Mouse (Mus musculus) neural tube, embryonic 15.5 days (tissue): Measurements from ENCODE around the gene Fbxl2. TPM values are rescaled to one million over a fixed set of nuclear protein-coding genes. Genes with fewer than 3 reads are reported as not detected.

ENCODE experiments used
- ATAC-seq: fragments of 200-750 bp; cut with Nextera tagmentation; 2 replicates; pipeline ENCODE4 v1.8.0; 2017; ENCODE audit warnings: mild to moderate bottlenecking, moderate TSS enrichment, moderate library complexity; ENCODE audit not compliant: low FRiP score
- H3K27ac ChIP-seq: fragments of 300-500 bp; sonication (generic); replicated peaks from 2 replicates; pipeline ENCODE4 v1.5.1; 2015; ENCODE audit warnings: mild to moderate bottlenecking, inconsistent platforms
- H3K27me3 ChIP-seq: fragments of 300-500 bp; sonication (generic); replicated peaks from 2 replicates; pipeline ENCODE4 v1.6.1; 2015; ENCODE audit warnings: inconsistent platforms
- H3K36me3 ChIP-seq: fragments of 300-500 bp; sonication (generic); 2 replicates; pipeline ENCODE4 v1.6.1; 2015; ENCODE audit warnings: inconsistent platforms
- H3K4me1 ChIP-seq: fragments of 300-500 bp; sonication (generic); 2 replicates; pipeline ENCODE4 v1.6.1; 2015; ENCODE audit warnings: inconsistent platforms
- H3K4me2 ChIP-seq: fragments of 300-500 bp; sonication (generic); 2 replicates; pipeline ENCODE4 v1.6.1; 2015; ENCODE audit warnings: inconsistent platforms, mild to moderate bottlenecking, moderate library complexity
- H3K4me3 ChIP-seq: fragments of 300-500 bp; sonication (generic); replicated peaks from 2 replicates; pipeline ENCODE4 v1.5.1; 2015; ENCODE audit warnings: mild to moderate bottlenecking, inconsistent platforms
- H3K9ac ChIP-seq: fragments of 300-500 bp; sonication (generic); replicated peaks from 2 replicates; pipeline ENCODE4 v1.6.1; 2015; ENCODE audit warnings: mild to moderate bottlenecking, inconsistent platforms
- H3K9me3 ChIP-seq: fragments of 300-500 bp; sonication (generic); replicated peaks from 2 replicates; pipeline ENCODE4 v1.6.1; 2016; ENCODE audit warnings: inconsistent platforms
- WGBS: fragments of 180-500 bp; shearing (Covaris S2); methylation state at CpG from one replicate; pipeline ENCODE4 v1.1.7; 2015; ENCODE audit warnings: mixed read lengths; 5-methylcytosine and 5-hydroxymethylcytosine counted together
- polyA plus RNA-seq: library from polyadenylated mRNA; unstranded; fragments of >200 nt; fragmentation: Nextera tagmentation; extraction: Ambion mirVana; gene quantifications from 2 replicates; pipeline ENCODE4 v1.2.1, GENCODE M21; 2015

Fbxl2 gene
- polyA plus RNA-seq, 1 experiment from 2014 or later = 28.4 TPM

DNA sequence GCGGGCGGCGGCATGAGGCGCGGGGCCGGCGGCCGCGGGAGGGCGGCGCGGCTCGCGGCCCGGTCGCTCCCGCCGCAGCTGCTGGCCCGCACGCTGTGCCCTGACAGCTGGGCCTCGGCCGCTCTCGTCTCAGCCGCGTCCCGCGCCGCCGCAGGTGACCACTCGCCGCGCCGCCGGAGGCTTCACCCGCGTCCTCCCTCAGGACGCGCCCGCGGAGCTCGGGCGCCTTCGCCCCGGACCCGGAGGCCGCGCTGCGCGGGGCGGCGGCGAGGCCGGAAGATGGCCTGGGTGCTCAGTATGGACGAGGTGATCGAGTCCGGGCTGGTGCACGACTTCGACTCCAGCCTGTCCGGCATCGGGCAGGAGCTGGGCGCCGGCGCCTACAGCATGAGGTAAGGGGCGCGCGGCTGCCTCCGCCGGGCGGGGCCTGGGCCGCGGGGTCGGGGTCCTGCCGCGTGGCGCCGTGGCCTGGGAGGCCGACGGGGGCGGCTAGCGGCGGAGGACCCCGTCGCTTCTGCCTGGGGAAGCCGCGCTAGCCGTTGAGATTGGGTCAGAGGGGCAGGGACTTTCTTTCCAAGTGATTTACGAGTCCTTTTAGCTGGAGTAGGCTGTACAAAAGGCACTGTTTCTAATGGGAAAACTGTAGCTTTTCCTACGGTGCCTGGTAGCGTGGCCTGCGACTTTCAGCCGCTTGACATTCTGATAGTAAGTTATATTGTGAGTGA, 114.5 kb downstream of the Fbxl2 start:
- H3K4me3 ChIP-seq = peak overlapping the region; percentile 93
- peak overlapping the region; percentile 89 for H3K4me2 ChIP-seq
- ATAC-seq = peak; percentile 9; the same call in 1 of the 2 replicates
- peak overlapping the region; percentile 95 for H3K27ac ChIP-seq
- peaks cover 38% of the 10 kb centered on the region for H3K4me1 ChIP-seq
- under 1% methylated on average over 54 of the region's 91 CpGs for WGBS
- no peaks in the 10 kb centered on the region for H3K9me3 ChIP-seq
- no peaks in the 10 kb centered on the region for H3K36me3 ChIP-seq
- H3K9ac ChIP-seq = peak overlapping the region; percentile 93
- H3K27me3 ChIP-seq = no peaks in the 10 kb centered on the region

DNA sequence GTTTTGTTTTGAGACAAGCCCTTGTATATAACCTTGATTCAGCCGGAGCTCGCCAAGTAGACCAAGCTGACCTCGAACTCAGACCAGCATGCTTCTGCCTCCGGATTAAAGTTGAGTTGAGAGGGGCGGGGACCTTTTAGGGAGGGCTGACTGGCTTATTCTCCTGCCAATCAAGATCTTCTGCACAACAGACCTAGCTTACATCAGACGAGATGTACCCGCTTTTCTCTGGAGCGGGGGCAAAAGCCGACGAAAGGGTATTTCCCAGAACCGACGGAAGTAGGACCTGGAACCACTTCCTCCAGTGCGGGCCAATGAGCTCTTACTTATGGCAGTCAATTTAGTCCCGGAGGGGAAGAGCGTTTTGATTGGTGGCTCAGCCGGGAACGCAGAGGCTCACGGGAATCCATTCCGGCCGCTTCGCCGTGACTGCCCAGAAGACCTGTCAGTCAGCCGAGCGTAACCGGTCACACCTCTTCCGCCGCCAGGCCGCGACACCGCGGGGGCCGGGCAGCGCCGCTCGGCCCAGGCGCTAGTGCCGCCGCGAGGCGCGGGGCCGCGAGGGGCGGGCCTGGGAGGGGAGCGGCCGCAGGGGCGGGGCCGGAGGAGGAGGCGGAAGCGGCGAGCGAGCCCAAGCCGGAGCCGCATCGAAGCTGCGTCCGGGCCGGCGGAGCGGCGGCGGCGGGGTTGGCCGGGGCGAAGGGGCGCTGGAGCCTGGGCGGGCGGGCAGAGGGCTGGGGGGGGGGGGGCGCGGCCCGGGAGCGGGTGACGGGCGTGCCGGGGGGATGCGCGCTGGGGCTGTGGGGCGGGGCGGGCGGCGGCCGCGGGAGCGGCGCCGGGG, 115.2 kb downstream of the Fbxl2 start, which contains the start of gene Ubp1:
TSS of gene Ubp1 (plus strand) at position 401 of the 841 bp plus-strand sequence.
- ATAC-seq = peak; percentile 96
- Histone ChIP-seq H3K9me3 (no peaks in the 10 kb centered on the region), H3K36me3 (no peaks in the 10 kb centered on the region), H3K4me1 (peaks cover 36% of the 10 kb centered on the region), H3K4me3 (peak within 1 kb of the TSS; percentile 93), H3K27ac (peak within 1 kb of the TSS; percentile 95), H3K27me3 (no peaks in the 10 kb centered on the region), H3K9ac (peak within 1 kb of the TSS; percentile 93), H3K4me2 (peak within 1 kb of the TSS; percentile 89)
- 1% methylated on average over 71 of the region's 86 CpGs for WGBS

- WGBS = 70% methylated on average over 1 of the region's 1 CpGs
- Histone ChIP-seq H3K9me3 (no peaks in the 10 kb centered on the region), H3K9ac (0 out of 2 replicates have a peak overlapping the region, but pooled peaks have one; percentile 93), H3K4me2 (peak overlapping the region; percentile 66), H3K27ac (peak overlapping the region; percentile 95; the same call in 1 of the 2 replicates), H3K4me3 (peak overlapping the region; percentile 93; the same call in 1 of the 2 replicates), H3K27me3 (no peaks in the 10 kb centered on the region), H3K4me1 (peaks cover 28% of the 10 kb centered on the region), H3K36me3 (peaks cover 5% of the 10 kb centered on the region; the same call in 1 of the 2 replicates)
- no peak for ATAC-seq
Observed at GRCm38 (mm10) chr9:113929676-113930075, 116.3 kb downstream of the Fbxl2 start.

GRCm38 (mm10) chr9:113928591-113928990, 117.4 kb downstream of the Fbxl2 start:
- no peak overlapping the region for H3K27ac ChIP-seq
- H3K4me1 ChIP-seq = peaks cover 19% of the 10 kb centered on the region
- no peaks in the 10 kb centered on the region for H3K27me3 ChIP-seq
- no peak overlapping the region for H3K4me2 ChIP-seq
- peaks cover 16% of the 10 kb centered on the region for H3K36me3 ChIP-seq
- no peak overlapping the region for H3K4me3 ChIP-seq
- H3K9me3 ChIP-seq = no peaks in the 10 kb centered on the region
- WGBS = 94% methylated on average over 4 of the region's 4 CpGs
- H3K9ac ChIP-seq = no peak overlapping the region
- no peak for ATAC-seq

GRCm38 (mm10) chr9:113924883-113925282, 121.1 kb downstream of the Fbxl2 start:
- peaks cover 39% of the 10 kb centered on the region for H3K36me3 ChIP-seq
- no peak overlapping the region for H3K9ac ChIP-seq
- ATAC-seq = no peak
- H3K9me3 ChIP-seq = no peaks in the 10 kb centered on the region
- 89% methylated on average over 5 of the region's 5 CpGs for WGBS
- H3K4me3 ChIP-seq = no peak overlapping the region
- H3K27ac ChIP-seq = no peak overlapping the region
- no peaks in the 10 kb centered on the region for H3K4me1 ChIP-seq
- H3K27me3 ChIP-seq = no peaks in the 10 kb centered on the region
- no peak overlapping the region for H3K4me2 ChIP-seq

- Histone ChIP-seq H3K4me3 (no peak overlapping the region), H3K9ac (no peak overlapping the region), H3K9me3 (no peaks in the 10 kb centered on the region), H3K27me3 (no peaks in the 10 kb centered on the region), H3K4me1 (no peaks in the 10 kb centered on the region), H3K4me2 (no peak overlapping the region), H3K27ac (no peak overlapping the region), H3K36me3 (peaks cover 46% of the 10 kb centered on the region)
- no peak for ATAC-seq
- 95% methylated on average over 5 of the region's 5 CpGs for WGBS
Observed at GRCm38 (mm10) chr9:113922677-113923076, 123.3 kb downstream of the Fbxl2 start.

- no peak overlapping the region for H3K4me3 ChIP-seq
- 97% methylated on average over 5 of the region's 5 CpGs for WGBS
- no peak overlapping the region for H3K27ac ChIP-seq
- H3K9ac ChIP-seq = no peak overlapping the region
- peaks cover 67% of the 10 kb centered on the region for H3K36me3 ChIP-seq
- H3K4me1 ChIP-seq = no peaks in the 10 kb centered on the region
- H3K9me3 ChIP-seq = no peaks in the 10 kb centered on the region
- no peak for ATAC-seq
- H3K4me2 ChIP-seq = no peak overlapping the region
- H3K27me3 ChIP-seq = no peaks in the 10 kb centered on the region
Observed at GRCm38 (mm10) chr9:113915789-113916188, 130.2 kb downstream of the Fbxl2 start.

Other genes starting within 250 kb of the Fbxl2 start
- gene Ubp1, start 115.3 kb downstream of the Fbxl2 start, polyA plus RNA-seq = 28.3 and 29.9 TPM in 2 replicates
- 2.1 and 3.1 TPM in 2 replicates for gene Susd5, start 10.9 kb upstream of the Fbxl2 start, polyA plus RNA-seq